Mouse (Mus musculus) liver, embryonic 13.5 days (tissue): Measurements from ENCODE around the gene Ctnna3. TPM values are rescaled to one million over a fixed set of nuclear protein-coding genes. Genes with fewer than 3 reads are reported as not detected.
"Not testable (repeated sequence)": the region's sequence is repeated elsewhere in the genome, so short reads cannot be mapped to it uniquely, and the experiment has no call there.

Source experiments
- ATAC-seq: fragments of 200-750 bp; cut with Nextera tagmentation; 2 replicates; pipeline ENCODE4 v1.8.0; 2017; ENCODE audit warnings: low read depth, mild to moderate bottlenecking, moderate number of reproducible peaks, moderate library complexity
- DNase-seq: peaks from one replicate; pipeline ENCODE4 v3.0.0; 2022
- H3K27ac ChIP-seq: fragments of 300-500 bp; sonication (generic); 2 replicates; pipeline ENCODE4 v1.5.1; 2015; ENCODE audit warnings: moderate library complexity, mild to moderate bottlenecking, inconsistent platforms
- H3K27me3 ChIP-seq: fragments of 300-500 bp; sonication (generic); 2 replicates; pipeline ENCODE4 v1.6.1; 2015; ENCODE audit warnings: mild to moderate bottlenecking, inconsistent platforms
- H3K36me3 ChIP-seq: fragments of 300-500 bp; sonication (generic); 2 replicates; pipeline ENCODE4 v1.6.1; 2015; ENCODE audit warnings: mild to moderate bottlenecking, inconsistent platforms
- H3K4me1 ChIP-seq: fragments of 300-500 bp; sonication (generic); replicated peaks from 2 replicates; pipeline ENCODE4 v1.6.1; 2015; ENCODE audit warnings: inconsistent platforms
- H3K4me2 ChIP-seq: fragments of 300-500 bp; sonication (generic); 2 replicates; pipeline ENCODE4 v1.6.1; 2015; ENCODE audit warnings: inconsistent platforms, mild to moderate bottlenecking, moderate library complexity
- H3K4me3 ChIP-seq: fragments of 300-500 bp; sonication (generic); replicated peaks from 2 replicates; pipeline ENCODE4 v1.5.1; 2015; ENCODE audit warnings: mild to moderate bottlenecking, inconsistent platforms
- H3K9ac ChIP-seq: fragments of 300-500 bp; sonication (generic); 2 replicates; pipeline ENCODE4 v1.6.1; 2015; ENCODE audit warnings: mild to moderate bottlenecking, inconsistent platforms
- H3K9me3 ChIP-seq: fragments of 300-500 bp; sonication (generic); replicated peaks from 2 replicates; pipeline ENCODE4 v1.6.1; 2016; ENCODE audit warnings: inconsistent platforms
- WGBS: fragments of 180-500 bp; shearing (Covaris S2); methylation state at CpG from one replicate; pipeline ENCODE4 v1.1.7; 2015; ENCODE audit not compliant: insufficient replicate concordance; 5-methylcytosine and 5-hydroxymethylcytosine counted together
- polyA plus RNA-seq: library from polyadenylated mRNA; unstranded; fragments of >200 nt; fragmentation: Nextera tagmentation; extraction: Ambion mirVana; gene quantifications from 2 replicates; pipeline ENCODE4 v1.2.1, GENCODE M21; 2015

Ctnna3 gene
- polyA plus RNA-seq, 1 experiment from 2014 or later: 0.05 TPM

DNA sequence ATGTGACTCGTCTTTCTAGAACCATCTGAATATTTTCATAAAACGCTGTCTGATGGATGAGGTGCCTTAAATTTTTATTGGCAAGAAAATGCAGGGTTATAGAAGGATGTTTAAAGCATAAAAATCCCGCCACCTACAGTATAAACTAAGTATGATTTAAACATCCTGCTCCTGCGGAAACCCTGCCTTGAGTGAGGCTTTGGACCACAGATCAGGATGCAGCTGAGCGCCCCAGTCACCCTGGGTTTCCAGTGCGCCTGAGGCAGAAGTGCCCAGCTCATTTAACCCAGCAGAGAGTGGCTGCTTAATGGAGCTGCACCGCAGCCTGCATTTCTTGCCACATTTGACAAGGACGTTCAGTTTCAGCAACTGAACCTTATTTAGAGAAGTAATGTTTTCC, 1211.7 kb downstream of the Ctnna3 start:
- no peak for ATAC-seq
- H3K9ac ChIP-seq: no peak overlapping the region

GRCm38 (mm10) chr10:64643976-64644375, 1214.1 kb downstream of the Ctnna3 start:
- DNase-seq (no peak), ATAC-seq (no peak)
- 42% methylated on average over 2 of the region's 2 CpGs for WGBS
- 0 out of 2 replicates have a peak, but pooled peaks cover 2% of the 10 kb centered on the region for H3K9me3 ChIP-seq
- no peak overlapping the region for H3K4me3 ChIP-seq
- no peak overlapping the region for H3K4me2 ChIP-seq
- H3K4me1 ChIP-seq: no peaks in the 10 kb centered on the region
- H3K9ac ChIP-seq: no peak overlapping the region
- no peaks in the 10 kb centered on the region for H3K36me3 ChIP-seq
- no peak overlapping the region for H3K27ac ChIP-seq
- H3K27me3 ChIP-seq: no peaks in the 10 kb centered on the region

More for the DNA sequence above, 1211.7 kb downstream of the Ctnna3 start:
- H3K4me1 ChIP-seq: no peaks in the 10 kb centered on the region
- H3K27ac ChIP-seq: no peak overlapping the region
- H3K36me3 ChIP-seq: no peaks in the 10 kb centered on the region
- no peak for DNase-seq
- WGBS: 54% methylated on average over 8 of the region's 8 CpGs
- 0 out of 2 replicates have a peak, but pooled peaks cover 2% of the 10 kb centered on the region for H3K9me3 ChIP-seq
- H3K4me2 ChIP-seq: no peak overlapping the region
- no peaks in the 10 kb centered on the region for H3K27me3 ChIP-seq
- H3K4me3 ChIP-seq: no peak overlapping the region

DNA sequence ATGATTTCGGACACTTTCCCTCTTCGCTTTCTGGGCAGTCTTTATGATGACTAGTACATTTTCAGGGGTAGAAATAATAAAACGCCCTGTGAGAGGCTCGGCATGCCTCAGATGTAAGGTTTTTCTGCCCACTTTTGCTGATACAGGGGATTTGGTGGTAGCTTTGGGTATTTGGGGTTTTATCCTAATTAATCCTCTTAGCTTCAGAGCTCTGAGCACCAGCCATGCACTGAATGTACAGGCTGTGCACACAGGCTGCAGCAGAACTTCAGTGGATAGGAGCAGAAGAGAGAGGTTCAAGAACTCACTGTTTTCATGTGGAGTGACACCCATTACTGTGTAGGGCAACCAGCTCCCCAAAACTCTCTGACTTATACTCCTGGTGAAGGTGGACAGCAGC, 1231.3 kb downstream of the Ctnna3 start:
- Histone ChIP-seq H3K4me3 (no peak overlapping the region), H3K27me3 (no peaks in the 10 kb centered on the region), H3K36me3 (no peaks in the 10 kb centered on the region), H3K27ac (no peak overlapping the region), H3K9me3 (no peaks in the 10 kb centered on the region), H3K4me1 (no peaks in the 10 kb centered on the region), H3K4me2 (no peak overlapping the region), H3K9ac (no peak overlapping the region)
- WGBS: 60% methylated on average over 4 of the region's 4 CpGs
- DNase-seq (no peak), ATAC-seq (no peak)

DNA sequence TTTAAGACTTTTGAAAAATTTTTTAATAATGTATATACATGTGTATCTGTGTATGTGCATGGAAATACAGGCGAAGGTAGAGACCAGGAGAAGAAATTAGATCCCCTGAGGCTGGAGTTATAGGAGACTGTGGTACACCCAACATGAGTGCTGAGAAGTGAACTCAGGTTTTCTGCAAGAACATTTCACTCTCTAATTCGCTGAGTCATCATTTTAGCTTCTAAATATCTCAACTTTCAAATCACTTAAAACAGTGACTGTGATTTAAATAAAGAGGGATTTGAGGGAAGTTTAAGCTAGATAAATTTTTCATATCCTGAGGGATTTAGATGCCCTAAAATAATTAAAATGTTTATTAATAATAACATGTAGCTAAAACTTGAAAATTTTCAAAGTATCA, 1241.6 kb downstream of the Ctnna3 start:
- 50% methylated on average over 2 of the region's 2 CpGs for WGBS
- no peak overlapping the region for H3K4me3 ChIP-seq

GRCm38 (mm10) chr10:64675796-64676195, 1245.9 kb downstream of the Ctnna3 start:
- Histone ChIP-seq H3K4me2 (no peak overlapping the region), H3K27me3 (no peaks in the 10 kb centered on the region), H3K4me3 (no peak overlapping the region), H3K4me1 (no peaks in the 10 kb centered on the region), H3K9me3 (0 out of 2 replicates have a peak, but pooled peaks cover 5% of the 10 kb centered on the region), H3K27ac (no peak overlapping the region), H3K9ac (no peak overlapping the region), H3K36me3 (no peaks in the 10 kb centered on the region)
- ATAC-seq (no peak), DNase-seq (no peak)
- WGBS: 71% methylated on average over 3 of the region's 3 CpGs

More for the DNA sequence above, 1241.6 kb downstream of the Ctnna3 start:
- Histone ChIP-seq H3K27ac (no peak overlapping the region), H3K4me2 (no peak overlapping the region), H3K9ac (no peak overlapping the region), H3K27me3 (no peaks in the 10 kb centered on the region), H3K36me3 (no peaks in the 10 kb centered on the region), H3K4me1 (no peaks in the 10 kb centered on the region), H3K9me3 (peaks cover under 1% of the 10 kb centered on the region; the same call in 1 of the 2 replicates)
- ATAC-seq (no peak), DNase-seq (no peak)

- no peaks in the 10 kb centered on the region for H3K36me3 ChIP-seq
- no peak for DNase-seq
- H3K27ac ChIP-seq: no peak overlapping the region
- H3K4me1 ChIP-seq: no peaks in the 10 kb centered on the region
- no peaks in the 10 kb centered on the region for H3K9me3 ChIP-seq
- no peak overlapping the region for H3K4me3 ChIP-seq
- 42% methylated on average over 2 of the region's 2 CpGs for WGBS
- H3K9ac ChIP-seq: no peak overlapping the region
- no peak overlapping the region for H3K4me2 ChIP-seq
- no peak for ATAC-seq
- H3K27me3 ChIP-seq: no peaks in the 10 kb centered on the region
These were observed 1280.1 kb downstream of the Ctnna3 start for GRCm38 (mm10) chr10:64710017-64710416.

GRCm38 (mm10) chr10:64718036-64718435, 1288.1 kb downstream of the Ctnna3 start:
- Histone ChIP-seq H3K4me2 (no peak overlapping the region), H3K9ac (no peak overlapping the region), H3K36me3 (no peaks in the 10 kb centered on the region), H3K9me3 (no peaks in the 10 kb centered on the region), H3K27ac (no peak overlapping the region), H3K27me3 (no peaks in the 10 kb centered on the region), H3K4me1 (no peaks in the 10 kb centered on the region), H3K4me3 (no peak overlapping the region)
- ATAC-seq: no peak
- WGBS: 57% methylated on average over 9 of the region's 9 CpGs
- DNase-seq: no peak

GRCm38 (mm10) chr10:64735692-64736091, 1305.8 kb downstream of the Ctnna3 start:
- no peaks in the 10 kb centered on the region for H3K4me1 ChIP-seq
- ATAC-seq: no peak
- no peak for DNase-seq
- no peak overlapping the region for H3K27ac ChIP-seq
- no peak overlapping the region for H3K4me3 ChIP-seq
- 47% methylated on average over 2 of the region's 2 CpGs for WGBS
- no peaks in the 10 kb centered on the region for H3K36me3 ChIP-seq
- H3K27me3 ChIP-seq: no peaks in the 10 kb centered on the region
- no peak overlapping the region for H3K9ac ChIP-seq
- no peak overlapping the region for H3K4me2 ChIP-seq
- no peaks in the 10 kb centered on the region for H3K9me3 ChIP-seq

GRCm38 (mm10) chr10:64736616-64737015, 1306.7 kb downstream of the Ctnna3 start:
- Histone ChIP-seq H3K9me3 (no peaks in the 10 kb centered on the region), H3K27ac (no peak overlapping the region), H3K36me3 (no peaks in the 10 kb centered on the region), H3K4me1 (no peaks in the 10 kb centered on the region), H3K4me3 (no peak overlapping the region), H3K9ac (no peak overlapping the region), H3K27me3 (no peaks in the 10 kb centered on the region), H3K4me2 (no peak overlapping the region)
- ATAC-seq: no peak
- 21% methylated on average over 2 of the region's 2 CpGs for WGBS
- DNase-seq: no peak

DNA sequence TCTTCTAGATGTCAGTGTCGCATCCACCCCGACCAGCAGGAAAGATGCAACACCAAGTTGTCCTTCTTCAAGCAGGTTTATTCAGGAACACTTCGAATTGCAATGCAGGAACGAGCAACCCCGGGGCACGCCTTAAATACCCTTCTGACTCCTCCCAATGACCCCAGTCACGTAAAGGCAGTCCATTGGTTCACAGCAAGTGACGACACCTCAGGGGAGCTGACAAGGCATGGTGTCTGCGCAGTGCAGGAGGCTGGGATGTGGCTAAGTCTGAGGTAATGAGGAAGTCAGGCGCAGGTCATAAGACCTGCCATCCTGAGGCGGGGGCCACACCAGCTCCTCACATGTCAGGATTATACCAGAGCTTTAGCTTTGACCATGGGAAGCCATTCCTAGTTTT, 1311.8 kb downstream of the Ctnna3 start:
- WGBS: 69% methylated on average over 11 of the region's 11 CpGs
- not testable (repeated sequence) for H3K27ac ChIP-seq, H3K27me3 ChIP-seq, ATAC-seq, H3K9ac ChIP-seq, H3K4me3 ChIP-seq, DNase-seq, H3K9me3 ChIP-seq, H3K36me3 ChIP-seq, H3K4me1 ChIP-seq, H3K4me2 ChIP-seq

DNA sequence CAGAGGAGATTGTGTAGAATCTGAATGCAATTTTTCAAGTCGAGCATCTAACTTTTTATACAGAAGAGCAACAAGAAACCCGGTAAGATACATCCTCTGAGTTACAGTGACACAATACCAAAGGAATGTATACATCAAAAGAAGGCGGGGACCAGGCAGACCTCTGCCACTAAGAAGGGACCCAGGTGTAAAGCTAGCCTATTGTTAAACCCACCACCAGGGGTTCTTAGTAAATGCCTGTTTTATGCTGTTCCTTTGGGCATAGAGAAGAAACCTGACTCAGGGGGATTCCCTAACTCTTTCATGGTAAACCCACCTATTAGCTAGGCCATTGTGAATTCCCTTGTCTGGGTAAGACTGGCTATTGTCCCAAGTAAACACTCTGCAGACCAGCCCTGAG, 1314.2 kb downstream of the Ctnna3 start:
- 38% methylated on average over 3 of the region's 3 CpGs for WGBS
- not testable (repeated sequence) for H3K9me3 ChIP-seq, H3K36me3 ChIP-seq, H3K27ac ChIP-seq, H3K27me3 ChIP-seq, H3K4me2 ChIP-seq, H3K9ac ChIP-seq, DNase-seq, ATAC-seq, H3K4me3 ChIP-seq, H3K4me1 ChIP-seq

GRCm38 (mm10) chr10:64748651-64749050, 1318.8 kb downstream of the Ctnna3 start:
- no peak overlapping the region for H3K4me2 ChIP-seq
- no peak overlapping the region for H3K4me3 ChIP-seq
- DNase-seq (no peak), ATAC-seq (no peak)
- no peaks in the 10 kb centered on the region for H3K27me3 ChIP-seq
- H3K27ac ChIP-seq: no peak overlapping the region
- no peak overlapping the region for H3K9ac ChIP-seq
- no peaks in the 10 kb centered on the region for H3K9me3 ChIP-seq
- H3K36me3 ChIP-seq: no peaks in the 10 kb centered on the region
- no peaks in the 10 kb centered on the region for H3K4me1 ChIP-seq
